Mouse (Mus musculus) heart, embryonic 10.5 days (tissue): ENCODE measurements around the gene Glul. TPM values are rescaled to one million over a fixed set of nuclear protein-coding genes. Genes with fewer than 3 reads are reported as not detected.

Source experiments
- DNase-seq: peaks from one replicate; pipeline ENCODE4 v3.0.0-alpha.2; 2017; ENCODE audit warnings: low spot score
- H3K27ac ChIP-seq: fragments of 300-500 bp; sonication (generic); 2 replicates; pipeline ENCODE4 v1.5.1; 2016; ENCODE audit warnings: mild to moderate bottlenecking
- H3K27me3 ChIP-seq: fragments of 300-500 bp; sonication (generic); 2 replicates; pipeline ENCODE4 v1.6.1; 2016; ENCODE audit warnings: mild to moderate bottlenecking; ENCODE audit not compliant: poor library complexity, insufficient read depth, severe bottlenecking
- H3K36me3 ChIP-seq: fragments of 300-500 bp; sonication (generic); 2 replicates; pipeline ENCODE4 v1.6.1; 2016; ENCODE audit warnings: mild to moderate bottlenecking, moderate library complexity
- H3K4me1 ChIP-seq: fragments of 300-500 bp; sonication (generic); 2 replicates; pipeline ENCODE4 v1.6.1; 2016; ENCODE audit warnings: mild to moderate bottlenecking
- H3K4me3 ChIP-seq: fragments of 300-500 bp; sonication (generic); 2 replicates; pipeline ENCODE4 v1.5.1; 2016; ENCODE audit warnings: mild to moderate bottlenecking, moderate library complexity
- H3K9me3 ChIP-seq: fragments of 300-500 bp; sonication (generic); 2 replicates; pipeline ENCODE4 v1.6.1; 2016; ENCODE audit warnings: mild to moderate bottlenecking, moderate library complexity
- WGBS: fragments of 180-500 bp; shearing (Covaris S2); methylation state at CpG from one replicate; pipeline ENCODE4 v1.1.7; 2016; 5-methylcytosine and 5-hydroxymethylcytosine counted together
- microRNA-seq: library from miRNA; unstranded; fragments of <30 nt; microRNA quantifications from one replicate; pipeline ENCODE4, GENCODE M21; 2017
- polyA plus RNA-seq: library from polyadenylated mRNA; unstranded; fragments of >200 nt; fragmentation: Nextera tagmentation; extraction: Ambion mirVana; gene quantifications from 2 replicates; pipeline ENCODE4 v1.2.1, GENCODE M21; 2016

The Glul gene
- polyA plus RNA-seq, 1 experiment from 2014 or later: 96.6 TPM

DNA sequence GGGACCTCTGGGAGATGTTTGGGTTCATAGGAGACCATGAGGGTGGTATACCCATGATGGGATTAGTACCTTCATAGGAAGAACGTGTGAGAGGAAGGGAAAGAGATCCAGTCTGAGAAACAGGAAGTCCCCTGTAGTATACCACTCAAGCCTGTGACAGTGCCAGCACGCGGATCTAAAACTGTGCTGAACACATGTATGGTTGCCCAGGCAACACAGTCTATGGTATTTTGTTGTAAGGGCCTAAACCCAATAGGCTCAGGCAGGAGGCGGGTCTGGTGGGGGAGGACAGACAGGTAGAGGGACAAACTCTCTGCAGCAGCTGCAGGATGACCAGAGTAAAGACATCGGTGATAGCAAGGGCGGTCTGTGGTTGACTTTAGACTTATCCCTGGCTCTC lies 54.1 kb downstream of the Glul start:
- H3K4me3 ChIP-seq: no peak overlapping the region
- no peaks in the 10 kb centered on the region for H3K27me3 ChIP-seq
- peaks cover 9% of the 10 kb centered on the region for H3K4me1 ChIP-seq
- no peaks in the 10 kb centered on the region for H3K36me3 ChIP-seq
- H3K9me3 ChIP-seq: no peaks in the 10 kb centered on the region
- no peak overlapping the region for H3K27ac ChIP-seq
- 78% methylated on average over 6 of the region's 6 CpGs for WGBS
- DNase-seq: no peak

DNA sequence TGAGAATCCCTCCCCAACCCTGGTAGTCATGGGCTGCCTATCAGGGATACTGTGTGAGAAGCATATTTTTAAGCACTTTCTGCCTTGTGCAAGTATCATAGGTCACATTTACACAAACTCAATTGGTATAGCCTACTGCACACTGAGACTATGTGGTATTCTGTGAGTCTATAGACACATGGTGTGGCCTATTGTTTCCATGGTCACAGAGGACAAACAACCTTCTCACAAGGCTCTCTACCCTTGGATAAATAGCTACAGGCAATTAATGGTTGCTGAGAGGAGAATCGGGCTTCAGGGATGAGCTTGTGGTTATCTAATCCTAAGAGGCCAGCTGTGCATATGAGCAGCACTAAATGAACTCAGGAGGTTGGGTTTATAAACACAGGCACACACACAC lies 58.1 kb downstream of the Glul start:
- Histone ChIP-seq H3K4me3 (no peak overlapping the region), H3K36me3 (no peaks in the 10 kb centered on the region), H3K4me1 (peaks cover 9% of the 10 kb centered on the region), H3K27me3 (no peaks in the 10 kb centered on the region), H3K9me3 (no peaks in the 10 kb centered on the region), H3K27ac (no peak overlapping the region)
- DNase-seq: no peak
- WGBS: 68% methylated on average over 1 of the region's 1 CpGs

Small RNA genes lying within 50 kb of the gene (microRNA-seq; reads per million reads assigned to microRNA genes)
- 23.2 reads per million, percentile 34 among the genes with 10 or more reads in this experiment for gene Mir8114

Other genes starting within 250 kb of the Glul start
- 0.54 and 0.55 TPM in 2 replicates for gene Rgs8, start 246.9 kb upstream of the Glul start, polyA plus RNA-seq
- gene Rgs16, start 159.6 kb upstream of the Glul start, polyA plus RNA-seq: 2.6 and 2.9 TPM in 2 replicates
- gene Rnasel, start 150.5 kb upstream of the Glul start, polyA plus RNA-seq: 4.4 and 6.8 TPM in 2 replicates
- not detected in 2 replicates for gene Rgsl1, start 55.8 kb upstream of the Glul start, polyA plus RNA-seq
- 0.10 and 0.41 TPM in 2 replicates for gene Teddm1b, start 25.6 kb upstream of the Glul start, polyA plus RNA-seq
- gene Teddm1a, start 8.2 kb upstream of the Glul start, polyA plus RNA-seq: not detected in 2 replicates
- 0.18 and 0.34 TPM in 2 replicates for gene Teddm2, start 284 bp downstream of the Glul start, polyA plus RNA-seq